Mouse (Mus musculus) forebrain, embryonic 10.5 days (tissue): Measurements from ENCODE around the gene Crim1. TPM values are rescaled to one million over a fixed set of nuclear protein-coding genes. Genes with fewer than 3 reads are reported as not detected.

Source experiments
- DNase-seq: peaks from one replicate; pipeline ENCODE4 v3.0.0-alpha.2; 2017; ENCODE audit warnings: low spot score; ENCODE audit errors: extremely low spot score
- H3K27ac ChIP-seq: fragments of 300-500 bp; sonication (generic); 2 replicates; pipeline ENCODE4 v1.5.1; 2016; ENCODE audit warnings: mild to moderate bottlenecking
- H3K27me3 ChIP-seq: fragments of 300-500 bp; sonication (generic); 2 replicates; pipeline ENCODE4 v1.6.1; 2016; ENCODE audit warnings: mild to moderate bottlenecking; ENCODE audit not compliant: poor library complexity, severe bottlenecking
- H3K36me3 ChIP-seq: fragments of 300-500 bp; sonication (generic); replicated peaks from 2 replicates; pipeline ENCODE4 v1.6.1; 2016; ENCODE audit warnings: mild to moderate bottlenecking, moderate library complexity
- H3K4me1 ChIP-seq: fragments of 300-500 bp; sonication (generic); 2 replicates; pipeline ENCODE4 v1.6.1; 2016
- H3K4me3 ChIP-seq: fragments of 300-500 bp; sonication (generic); 2 replicates; pipeline ENCODE4 v1.5.1; 2016; ENCODE audit warnings: mild to moderate bottlenecking, moderate library complexity
- H3K9me3 ChIP-seq: fragments of 300-500 bp; sonication (generic); 2 replicates; pipeline ENCODE4 v1.6.1; 2016; ENCODE audit warnings: mild to moderate bottlenecking, moderate library complexity
- WGBS: fragments of 180-500 bp; shearing (Covaris S2); methylation state at CpG from one replicate; pipeline ENCODE4 v1.1.7; 2016; 5-methylcytosine and 5-hydroxymethylcytosine counted together
- microRNA-seq: library from miRNA; unstranded; fragments of <30 nt; microRNA quantifications from one replicate; pipeline ENCODE4, GENCODE M21; 2017
- polyA plus RNA-seq: library from polyadenylated mRNA; unstranded; fragments of >200 nt; fragmentation: Nextera tagmentation; extraction: Ambion mirVana; gene quantifications from 2 replicates; pipeline ENCODE4 v1.2.1, GENCODE M21; 2016

Crim1 gene
- polyA plus RNA-seq, 1 experiment from 2014 or later: 1.8 TPM

DNA sequence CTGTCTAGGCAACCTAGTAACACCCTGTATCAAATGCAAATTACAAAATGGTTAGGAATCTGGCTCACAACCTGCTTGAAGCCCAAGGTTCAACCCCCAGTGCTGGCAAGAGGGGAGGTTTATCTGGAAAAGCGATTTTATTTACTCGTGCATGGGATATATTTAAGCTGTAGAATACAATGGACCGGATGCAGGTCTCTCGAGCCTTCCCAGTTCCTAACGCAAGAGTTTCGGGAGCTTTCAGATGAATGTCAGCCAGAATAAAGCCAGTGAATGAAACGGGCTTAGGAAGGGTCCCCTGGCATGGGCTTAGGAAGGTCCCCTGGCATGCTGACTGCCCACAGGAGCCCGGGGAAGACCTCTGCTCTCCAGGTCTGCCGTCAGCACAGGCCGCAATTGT, 206.8 kb downstream of the Crim1 start:
- Histone ChIP-seq H3K9me3 (no peaks in the 10 kb centered on the region), H3K4me3 (no peak overlapping the region), H3K27ac (0 out of 2 replicates have a peak overlapping the region, but pooled peaks have one; percentile 8), H3K36me3 (peaks cover 30% of the 10 kb centered on the region), H3K4me1 (peaks cover 10% of the 10 kb centered on the region), H3K27me3 (no peaks in the 10 kb centered on the region)
- no peak for DNase-seq
- 89% methylated on average over 10 of the region's 10 CpGs for WGBS

- Histone ChIP-seq H3K4me3 (no peak overlapping the region), H3K27ac (no peak overlapping the region), H3K36me3 (peaks cover 31% of the 10 kb centered on the region), H3K9me3 (no peaks in the 10 kb centered on the region), H3K27me3 (no peaks in the 10 kb centered on the region), H3K4me1 (peaks cover 9% of the 10 kb centered on the region; the same call in 1 of the 2 replicates)
- 85% methylated on average over 4 of the region's 4 CpGs for WGBS
- DNase-seq: no peak
Observed at GRCm38 (mm10) chr17:78407581-78407980, 207.5 kb downstream of the Crim1 start.

DNA sequence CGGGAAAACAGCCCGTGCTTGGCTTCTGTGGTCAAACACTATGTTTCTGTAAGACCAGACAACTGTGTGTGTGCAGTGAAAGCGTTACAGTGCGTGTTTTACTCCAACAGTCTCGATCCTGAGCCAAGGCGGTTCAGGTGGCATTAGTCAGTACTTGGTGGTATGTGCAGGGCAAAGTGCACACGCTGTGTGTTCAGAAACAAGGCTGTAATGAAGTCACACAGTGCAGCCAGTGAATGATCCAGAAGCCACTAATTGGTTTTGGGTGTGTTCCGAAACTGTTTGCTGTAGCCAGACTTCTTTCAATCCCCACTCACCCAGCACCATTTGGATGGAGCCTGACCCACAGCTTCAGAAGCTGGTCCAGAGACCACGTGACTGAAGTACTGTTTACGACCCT, 208.3 kb downstream of the Crim1 start:
- Histone ChIP-seq H3K36me3 (peaks cover 30% of the 10 kb centered on the region), H3K9me3 (no peaks in the 10 kb centered on the region), H3K27ac (no peak overlapping the region), H3K27me3 (no peaks in the 10 kb centered on the region), H3K4me1 (peaks cover 9% of the 10 kb centered on the region; the same call in 1 of the 2 replicates), H3K4me3 (no peak overlapping the region)
- WGBS: 90% methylated on average over 10 of the region's 10 CpGs
- DNase-seq: no peak

DNA sequence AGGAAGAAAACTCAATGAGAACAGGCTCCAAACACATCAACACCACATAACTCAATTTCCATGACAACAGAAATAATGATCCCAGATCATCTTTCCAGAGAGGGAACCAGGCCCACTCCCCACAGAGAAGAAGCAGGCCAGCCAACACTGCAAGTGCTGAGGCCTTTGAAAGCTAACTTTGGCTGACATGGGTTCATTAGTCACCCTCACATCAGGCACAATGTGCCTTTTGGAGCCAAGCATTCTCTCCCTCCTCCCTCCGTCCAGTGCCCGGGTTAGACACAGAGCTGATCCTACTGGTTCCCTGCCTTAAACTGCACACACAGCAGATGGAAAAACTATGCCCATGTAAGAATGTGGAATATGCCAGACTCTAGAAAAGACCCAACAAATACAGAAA, 209.9 kb downstream of the Crim1 start:
- WGBS: 34% methylated on average over 2 of the region's 2 CpGs
- no peak for DNase-seq
- Histone ChIP-seq H3K27ac (no peak overlapping the region), H3K4me1 (peaks cover 9% of the 10 kb centered on the region; the same call in 1 of the 2 replicates), H3K27me3 (no peaks in the 10 kb centered on the region), H3K9me3 (no peaks in the 10 kb centered on the region), H3K36me3 (peaks cover 18% of the 10 kb centered on the region), H3K4me3 (no peak overlapping the region)

- no peak for DNase-seq
- Histone ChIP-seq H3K27ac (no peak overlapping the region), H3K27me3 (peaks cover 10% of the 10 kb centered on the region), H3K36me3 (peaks cover 11% of the 10 kb centered on the region), H3K4me3 (no peak overlapping the region), H3K4me1 (peaks cover 22% of the 10 kb centered on the region), H3K9me3 (no peaks in the 10 kb centered on the region)
- WGBS: 90% methylated on average over 2 of the region's 2 CpGs
Observed at GRCm38 (mm10) chr17:78415255-78415654, 215.2 kb downstream of the Crim1 start.

DNA sequence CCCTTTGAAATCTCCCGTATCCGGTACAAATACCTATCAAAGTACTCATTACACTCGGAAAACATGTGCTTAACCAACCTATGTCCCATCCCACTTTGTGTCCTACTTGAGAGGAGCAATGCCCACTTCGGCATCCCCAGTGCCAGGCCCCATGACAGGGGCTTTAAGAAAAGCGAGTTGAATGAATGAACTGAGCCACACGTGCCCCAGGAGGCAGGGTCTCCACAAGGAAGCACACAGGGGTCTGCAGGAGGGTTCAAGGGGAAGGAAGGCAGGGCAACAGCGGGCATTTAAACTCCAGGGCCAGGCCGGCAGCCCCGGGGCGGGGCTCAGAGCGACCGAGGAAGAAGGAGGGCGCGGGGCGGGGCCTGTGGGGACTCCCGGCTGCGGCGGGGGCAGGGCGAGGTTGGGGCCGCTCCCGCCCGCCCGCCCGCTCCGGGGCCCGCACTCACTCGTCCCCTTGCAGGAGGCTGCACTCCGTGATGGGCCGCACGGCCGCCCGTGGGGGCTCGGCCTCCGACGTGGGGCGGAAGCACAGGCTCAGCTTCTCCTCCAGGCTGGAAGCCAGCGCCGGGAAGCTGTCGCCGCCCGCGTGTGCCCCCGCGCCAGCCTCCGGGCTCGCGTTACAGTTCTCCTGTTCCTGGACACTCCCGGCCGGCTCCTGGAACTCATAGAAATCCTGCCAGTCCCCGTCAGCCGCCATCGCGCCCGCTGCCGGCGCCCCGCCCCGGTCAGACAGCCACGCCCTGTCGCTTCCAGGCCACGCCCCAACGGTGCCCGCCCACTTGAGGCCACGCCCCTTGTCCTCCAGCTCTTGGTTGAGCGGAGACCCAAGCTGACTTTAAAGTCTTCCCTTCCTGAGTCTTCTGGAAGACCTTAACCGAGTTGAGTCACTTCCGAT, 217.6 kb downstream of the Crim1 start, which contains the start of gene Fez2:
Gene Fez2 (minus strand): TSS at position 772 of the 901 bp plus-strand sequence.
- H3K36me3 ChIP-seq: peaks cover under 1% of the 10 kb centered on the region
- H3K9me3 ChIP-seq: no peaks in the 10 kb centered on the region
- WGBS: under 1% methylated on average over 58 of the region's 67 CpGs
- H3K4me3 ChIP-seq: peak within 1 kb of the TSS; percentile 86
- H3K4me1 ChIP-seq: peaks cover 17% of the 10 kb centered on the region
- peak; percentile 91 for DNase-seq
- peak within 1 kb of the TSS; percentile 93 for H3K27ac ChIP-seq
- H3K27me3 ChIP-seq: peaks cover 10% of the 10 kb centered on the region

DNA sequence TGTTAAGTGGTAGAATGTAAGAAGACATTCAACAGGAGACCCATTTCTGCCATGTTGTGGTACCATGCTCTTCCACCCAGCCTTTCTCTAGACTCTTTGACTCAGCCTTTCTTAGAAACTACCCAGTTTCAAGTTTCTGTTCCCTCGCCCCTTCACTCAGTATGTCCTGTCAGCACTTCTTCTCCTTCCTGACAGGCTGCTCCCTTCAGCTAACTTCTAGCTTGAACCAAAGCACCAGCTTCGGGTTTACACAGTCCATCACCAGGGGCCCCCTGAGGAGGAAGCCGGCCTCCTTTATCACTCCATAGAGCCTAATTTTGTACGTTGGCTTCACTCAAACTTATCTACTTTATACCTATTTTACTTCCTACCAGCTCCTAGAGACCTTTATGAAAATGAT, 219.2 kb downstream of the Crim1 start:
- peaks cover 17% of the 10 kb centered on the region for H3K27me3 ChIP-seq
- DNase-seq: no peak
- no peaks in the 10 kb centered on the region for H3K9me3 ChIP-seq
- 81% methylated on average over 4 of the region's 4 CpGs for WGBS
- no peak overlapping the region for H3K27ac ChIP-seq
- peaks cover 17% of the 10 kb centered on the region for H3K4me1 ChIP-seq
- H3K36me3 ChIP-seq: no peaks in the 10 kb centered on the region
- H3K4me3 ChIP-seq: no peak overlapping the region

- no peaks in the 10 kb centered on the region; the same call in 1 of the 2 replicates for H3K9me3 ChIP-seq
- DNase-seq: no peak
- H3K4me3 ChIP-seq: no peak overlapping the region
- WGBS: 88% methylated on average over 8 of the region's 8 CpGs
- no peaks in the 10 kb centered on the region for H3K36me3 ChIP-seq
- no peaks in the 10 kb centered on the region for H3K4me1 ChIP-seq
- H3K27ac ChIP-seq: no peak overlapping the region
- peaks cover 17% of the 10 kb centered on the region for H3K27me3 ChIP-seq
Observed at GRCm38 (mm10) chr17:78425026-78425425, 225.0 kb downstream of the Crim1 start.

Small RNAs within 50 kb of the gene (microRNA-seq; reads per million reads assigned to microRNA genes)
- not detected for gene Gm25069

Other genes starting within 250 kb of the Crim1 start
- 34.6 and 36.3 TPM in 2 replicates for gene Fez2, start 217.9 kb downstream of the Crim1 start, polyA plus RNA-seq